Mouse (Mus musculus) T-helper 2 cell (primary cell): ENCODE measurements around the gene Gm10424.
"Not testable (repeated sequence)": the region's sequence is repeated elsewhere in the genome, so short reads cannot be mapped to it uniquely, and the experiment has no call there.

ENCODE experiments used
- in situ Hi-C: fragments of 300-600 bp; cut with MboI, MseI; formaldehyde crosslinking; loops from one replicate; pipeline ENCODE4 v1.15.1; 2025; ENCODE audit warnings: high pct_unique_total_duplicates

Gene Gm10424

DNA sequence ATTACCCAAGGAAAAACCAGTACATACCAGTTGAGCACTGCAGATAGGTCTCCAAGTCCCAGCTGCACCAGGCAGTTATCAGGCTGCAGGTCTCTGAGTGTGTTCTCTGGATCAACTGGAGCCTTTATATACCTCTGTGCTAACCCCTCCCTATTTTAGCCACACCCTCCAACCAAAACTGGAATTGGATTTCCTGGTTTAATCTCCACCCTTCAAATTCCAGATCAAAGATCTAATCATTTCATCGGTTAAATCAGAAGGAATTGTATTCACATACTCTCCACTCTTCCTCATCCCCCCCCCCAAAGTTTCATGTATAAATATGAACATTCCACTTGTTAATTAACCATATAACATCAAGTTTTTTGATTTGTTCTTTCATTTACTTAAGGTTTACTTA is at the start of gene Gm10424:
Gene Gm10424, minus strand, starts transcription at position 101 of the 400 bp plus-strand sequence.
- in situ Hi-C loops, result not testable (repeated sequence)

DNA sequence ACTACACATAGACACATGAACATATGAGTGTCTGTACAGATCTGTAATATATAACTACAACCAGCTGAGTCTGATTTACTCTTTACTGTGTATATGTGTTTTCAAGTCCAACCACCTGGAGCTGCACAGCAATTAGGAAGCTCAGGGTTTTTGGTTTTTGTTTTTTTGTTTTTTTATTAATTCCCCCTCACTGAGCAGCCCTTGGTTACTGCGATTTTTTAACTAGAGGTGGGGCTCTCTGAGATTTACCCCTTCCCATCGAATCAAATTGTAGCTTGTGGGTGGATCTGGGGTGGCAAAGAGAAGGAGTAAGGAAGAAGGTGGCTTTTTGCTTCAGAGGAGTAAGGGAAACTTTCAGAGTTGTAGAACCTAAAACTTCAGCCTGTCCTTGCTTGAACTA is 33.0 kb upstream of the Gm10424 start, which contains the start of gene Gm3259:
Gene Gm3259, plus strand, starts transcription at position 301 of the 400 bp plus-strand sequence.
- in situ Hi-C loops, result loop anchor here (25.0 kb wide), 1 partner anchor 1343 kb away; no protein-coding TSS in a partner anchor
